Mouse (Mus musculus): Measurements from ENCODE around the gene Stag1. TPM values are rescaled to one million over a fixed set of nuclear protein-coding genes. Genes with fewer than 3 reads are reported as not detected.

The Stag1 gene
- polyA plus RNA-seq, 1 experiment from 2014 or later = 38.6 TPM

DNA sequence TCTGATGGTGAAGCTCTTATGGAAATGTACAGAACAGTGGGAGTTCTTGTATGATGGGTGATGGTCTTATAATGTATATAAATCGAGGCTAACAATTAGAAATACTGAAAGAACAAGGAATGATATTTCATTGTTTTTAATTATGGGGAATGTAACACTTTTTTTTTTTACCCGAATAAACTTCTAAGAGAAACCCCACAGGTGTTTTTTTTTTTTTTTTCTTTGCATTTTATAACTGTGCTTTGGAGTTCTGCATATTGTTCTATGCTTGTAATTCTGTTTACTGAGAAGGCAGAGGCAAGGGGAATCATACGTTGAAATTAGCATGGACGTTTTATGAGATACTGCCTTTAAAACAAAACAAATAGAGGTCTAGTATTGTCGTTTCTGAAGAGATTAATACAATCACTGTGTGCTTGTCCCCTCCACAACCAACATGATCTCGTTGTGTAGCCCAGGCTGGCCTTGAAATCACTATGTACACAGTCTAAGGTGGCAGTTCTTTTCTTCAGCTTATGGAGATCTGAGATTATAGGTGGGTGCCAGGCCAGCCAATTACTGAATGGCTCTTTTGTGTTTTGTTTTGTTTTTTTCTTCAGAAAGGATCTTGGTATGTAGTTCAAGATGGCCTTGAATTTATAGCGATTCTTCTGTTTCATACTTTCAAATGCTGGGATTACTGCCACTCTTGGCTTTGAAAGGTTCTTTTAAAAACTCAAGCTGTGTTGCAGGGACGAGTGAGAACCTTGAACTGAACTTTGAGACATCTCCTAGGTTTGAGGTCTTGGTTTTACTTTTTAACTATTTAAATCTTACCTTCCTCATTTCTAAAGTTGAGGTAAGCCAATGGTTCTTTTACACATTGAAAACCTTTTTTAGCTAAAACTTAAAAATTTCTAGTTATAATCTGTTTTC lies 47.7 kb downstream of the Stag1 start:
- WGBS = 39% methylated on average over 8 of the region's 8 CpGs
- Histone ChIP-seq H3K9ac (no peak overlapping the region), H3K27me3 (replicated peaks) (no peaks in the 10 kb centered on the region), H3K27ac (ENCODE audit: poor library complexity, severe bottlenecking) (no peak overlapping the region), H3K4me1 (replicated peaks) (peaks cover 18% of the 10 kb centered on the region), H3K4me3 (0 out of 2 replicates have a peak overlapping the region, but pooled peaks have one; percentile 12), H3K9me3 (replicated peaks) (no peaks in the 10 kb centered on the region), H3K36me3 (peaks cover 4% of the 10 kb centered on the region; the same call in 1 of the 2 replicates), H3K4me2 (peak overlapping the region; percentile 55)
- ATAC-seq (ENCODE audit: insufficient number of reproducible peaks, low FRiP score) = no peak

DNA sequence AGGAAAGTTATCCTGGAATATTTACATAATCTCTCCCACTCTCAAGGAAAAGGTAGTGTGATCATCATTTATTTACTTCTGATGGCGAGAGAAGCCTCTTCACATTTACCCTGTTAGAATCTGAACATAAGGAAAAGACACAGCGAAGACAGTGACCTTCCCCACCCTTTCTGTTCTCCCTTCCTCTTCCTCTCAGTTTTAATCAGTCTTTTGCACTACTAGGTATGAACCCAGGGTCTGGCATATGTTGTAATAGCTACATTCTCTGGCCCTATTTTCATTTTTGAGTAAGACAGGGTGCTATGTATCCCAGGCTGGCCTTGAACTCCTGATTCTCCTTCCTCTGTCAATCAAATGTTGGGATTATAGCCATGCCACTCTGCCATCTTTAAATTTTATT lies 48.7 kb downstream of the Stag1 start:
- no peak overlapping the region for H3K4me3 ChIP-seq
- H3K27me3 ChIP-seq (replicated peaks) = no peaks in the 10 kb centered on the region
- no peaks in the 10 kb centered on the region for H3K9me3 ChIP-seq (replicated peaks)
- H3K36me3 ChIP-seq = peaks cover 4% of the 10 kb centered on the region; the same call in 1 of the 2 replicates
- peaks cover 16% of the 10 kb centered on the region for H3K4me1 ChIP-seq (replicated peaks)
- WGBS = 81% methylated on average over 2 of the region's 2 CpGs
- no peak for ATAC-seq (ENCODE audit: insufficient number of reproducible peaks, low FRiP score)
- H3K9ac ChIP-seq = no peak overlapping the region
- no peak overlapping the region for H3K4me2 ChIP-seq
- H3K27ac ChIP-seq (ENCODE audit: poor library complexity, severe bottlenecking) = no peak overlapping the region

DNA sequence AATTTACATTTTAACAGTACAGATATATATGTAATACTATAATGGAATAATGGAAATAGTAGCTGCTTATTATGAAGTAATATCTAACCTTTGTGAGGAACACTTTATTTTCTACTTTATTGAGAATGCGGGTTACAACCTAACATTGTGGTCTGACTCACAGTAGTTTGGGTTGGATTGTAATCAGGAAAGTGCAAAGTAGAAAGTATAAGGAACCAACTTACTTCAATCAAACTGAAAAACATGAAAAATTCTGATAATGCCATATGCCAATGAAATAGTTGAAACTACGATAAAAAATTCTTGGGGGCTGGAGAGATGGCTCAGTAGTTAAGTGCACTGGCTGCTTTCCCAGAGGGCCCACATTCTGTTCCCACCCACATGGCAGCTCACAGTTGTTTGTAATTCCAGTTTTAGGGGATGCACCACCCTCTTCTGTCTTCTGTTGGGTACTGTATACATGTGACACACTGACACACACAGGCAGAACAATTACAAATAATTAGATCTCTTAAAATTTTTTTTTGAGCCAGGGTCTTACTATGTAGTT lies 50.3 kb downstream of the Stag1 start:
- Histone ChIP-seq H3K27me3 (replicated peaks) (no peaks in the 10 kb centered on the region), H3K4me2 (no peak overlapping the region), H3K4me1 (replicated peaks) (peaks cover 11% of the 10 kb centered on the region; the same call in 1 of the 2 replicates), H3K4me3 (no peak overlapping the region), H3K27ac (ENCODE audit: poor library complexity, severe bottlenecking) (no peak overlapping the region), H3K9ac (no peak overlapping the region), H3K9me3 (replicated peaks) (no peaks in the 10 kb centered on the region), H3K36me3 (peaks cover 4% of the 10 kb centered on the region; the same call in 1 of the 2 replicates)
- no peak for ATAC-seq (ENCODE audit: insufficient number of reproducible peaks, low FRiP score)
- 94% methylated on average over 2 of the region's 2 CpGs for WGBS

DNA sequence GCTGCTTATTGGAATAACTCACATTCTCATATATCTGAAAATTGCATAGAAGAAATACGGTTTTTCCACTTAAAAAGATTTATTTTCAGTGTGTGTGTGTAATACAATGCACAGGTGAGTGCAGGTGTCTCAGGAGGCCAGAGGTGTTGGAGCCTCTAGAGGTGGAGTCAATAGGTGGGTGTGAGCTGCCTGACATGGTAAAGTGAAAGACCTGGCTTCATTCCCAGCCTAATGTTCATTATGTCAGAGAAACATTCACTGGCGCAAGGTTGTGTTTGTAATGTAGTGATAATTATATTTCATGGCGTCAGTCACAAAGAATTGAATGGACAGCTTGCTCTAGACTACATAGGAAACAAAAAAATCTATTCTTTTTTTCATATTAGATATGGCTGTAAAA lies 56.5 kb downstream of the Stag1 start:
- peaks cover 2% of the 10 kb centered on the region for H3K4me1 ChIP-seq (replicated peaks)
- no peaks in the 10 kb centered on the region for H3K9me3 ChIP-seq (replicated peaks)
- H3K27me3 ChIP-seq (replicated peaks) = no peaks in the 10 kb centered on the region
- peaks cover 3% of the 10 kb centered on the region; the same call in 1 of the 2 replicates for H3K36me3 ChIP-seq
- no peak overlapping the region for H3K9ac ChIP-seq
- no peak overlapping the region for H3K4me2 ChIP-seq
- no peak overlapping the region for H3K4me3 ChIP-seq
- WGBS = 85% methylated on average over 3 of the region's 3 CpGs
- no peak overlapping the region for H3K27ac ChIP-seq (ENCODE audit: poor library complexity, severe bottlenecking)
- no peak for ATAC-seq (ENCODE audit: insufficient number of reproducible peaks, low FRiP score)

DNA sequence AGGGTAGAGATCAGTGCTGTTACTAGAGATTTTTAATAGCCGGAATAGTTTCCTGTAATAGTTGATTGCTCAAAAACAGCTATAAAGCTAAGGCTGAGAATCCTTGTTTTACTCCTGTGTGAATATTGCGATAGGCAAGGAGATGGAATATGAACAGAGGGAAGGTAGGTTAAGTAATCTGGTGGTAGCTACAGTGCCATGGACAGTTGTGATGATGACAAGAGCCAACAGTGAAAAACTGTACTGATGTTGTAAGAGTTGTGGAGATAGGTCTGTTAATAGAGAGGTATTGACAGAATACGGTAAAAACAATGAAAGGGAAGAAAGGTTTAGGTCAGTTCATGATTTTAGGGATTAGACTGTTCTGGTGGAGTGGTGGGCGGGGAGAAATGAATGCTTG lies 58.5 kb downstream of the Stag1 start:
- peaks cover 2% of the 10 kb centered on the region for H3K4me1 ChIP-seq (replicated peaks)
- WGBS = 90% methylated on average over 4 of the region's 4 CpGs
- no peak overlapping the region for H3K4me3 ChIP-seq
- no peak overlapping the region for H3K27ac ChIP-seq (ENCODE audit: poor library complexity, severe bottlenecking)
- H3K36me3 ChIP-seq = peaks cover 3% of the 10 kb centered on the region; the same call in 1 of the 2 replicates
- no peaks in the 10 kb centered on the region for H3K27me3 ChIP-seq (replicated peaks)
- ATAC-seq (ENCODE audit: insufficient number of reproducible peaks, low FRiP score) = no peak
- no peak overlapping the region for H3K9ac ChIP-seq
- H3K9me3 ChIP-seq (replicated peaks) = 0 out of 2 replicates have a peak, but pooled peaks cover under 1% of the 10 kb centered on the region
- H3K4me2 ChIP-seq = no peak overlapping the region

DNA sequence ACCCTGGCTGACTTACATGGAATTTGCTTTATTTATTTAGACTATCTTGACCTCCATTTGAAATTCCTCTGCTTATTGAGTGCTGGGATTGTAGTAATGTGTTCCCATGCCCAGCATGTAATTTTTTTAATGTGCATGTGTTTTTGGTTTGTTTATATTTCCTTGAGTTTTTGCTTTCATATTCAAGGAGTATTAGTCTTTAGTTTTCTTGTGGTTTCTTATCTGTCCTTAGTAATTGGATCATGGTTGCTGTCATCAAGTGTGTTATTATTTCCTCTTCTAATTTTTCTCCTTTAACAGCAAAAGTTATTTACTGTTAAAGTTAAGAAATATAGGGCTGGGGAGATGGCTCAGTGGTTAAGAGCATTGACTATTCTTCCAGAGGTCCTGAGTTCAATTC lies 63.0 kb downstream of the Stag1 start:
- H3K9me3 ChIP-seq (replicated peaks) = 0 out of 2 replicates have a peak, but pooled peaks cover 3% of the 10 kb centered on the region
- ATAC-seq (ENCODE audit: insufficient number of reproducible peaks, low FRiP score) = no peak
- peaks cover 5% of the 10 kb centered on the region for H3K4me1 ChIP-seq (replicated peaks)
- H3K27ac ChIP-seq (ENCODE audit: poor library complexity, severe bottlenecking) = no peak overlapping the region
- H3K27me3 ChIP-seq (replicated peaks) = no peaks in the 10 kb centered on the region
- H3K4me2 ChIP-seq = no peak overlapping the region
- H3K4me3 ChIP-seq = no peak overlapping the region
- no peak overlapping the region for H3K9ac ChIP-seq
- no peaks in the 10 kb centered on the region for H3K36me3 ChIP-seq

DNA sequence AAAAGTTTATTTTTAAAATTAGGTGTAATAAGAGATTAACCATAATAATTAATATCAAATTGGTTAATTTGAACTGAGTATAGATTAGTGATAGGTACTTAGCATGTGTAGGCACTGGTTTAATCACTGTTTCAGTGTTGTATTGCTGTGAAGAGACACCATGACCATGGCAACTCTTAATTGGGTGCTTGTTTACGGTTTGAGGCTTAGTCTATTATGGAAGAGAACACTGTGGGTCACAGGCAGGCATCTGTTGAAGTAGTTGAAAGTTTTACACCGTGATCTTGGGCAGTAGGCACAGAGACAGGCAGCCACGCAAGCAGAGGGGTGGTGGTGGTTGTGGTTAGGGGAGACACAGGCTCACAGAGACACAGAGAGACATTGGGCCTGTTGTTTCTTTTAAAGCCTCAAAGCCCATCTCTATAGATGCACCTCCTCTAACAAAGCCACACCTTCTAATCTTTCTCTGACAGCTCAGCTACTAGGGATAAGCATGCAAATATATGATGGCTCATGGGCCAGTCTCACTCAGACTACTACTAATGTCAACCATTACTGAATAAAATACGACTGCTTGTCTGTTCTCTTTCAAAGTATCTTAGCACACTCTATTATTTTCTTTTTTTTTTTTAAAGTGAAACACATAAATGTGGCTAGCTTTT lies 66.0 kb downstream of the Stag1 start:
- 0 out of 2 replicates have a peak, but pooled peaks cover 2% of the 10 kb centered on the region for H3K4me1 ChIP-seq (replicated peaks)
- no peak overlapping the region for H3K4me2 ChIP-seq
- no peak overlapping the region for H3K9ac ChIP-seq
- 91% methylated on average over 4 of the region's 4 CpGs for WGBS
- no peak overlapping the region for H3K27ac ChIP-seq (ENCODE audit: poor library complexity, severe bottlenecking)
- H3K4me3 ChIP-seq = no peak overlapping the region
- H3K9me3 ChIP-seq (replicated peaks) = 0 out of 2 replicates have a peak, but pooled peaks cover 3% of the 10 kb centered on the region
- ATAC-seq (ENCODE audit: insufficient number of reproducible peaks, low FRiP score) = no peak
- no peaks in the 10 kb centered on the region for H3K27me3 ChIP-seq (replicated peaks)
- H3K36me3 ChIP-seq = no peaks in the 10 kb centered on the region

DNA sequence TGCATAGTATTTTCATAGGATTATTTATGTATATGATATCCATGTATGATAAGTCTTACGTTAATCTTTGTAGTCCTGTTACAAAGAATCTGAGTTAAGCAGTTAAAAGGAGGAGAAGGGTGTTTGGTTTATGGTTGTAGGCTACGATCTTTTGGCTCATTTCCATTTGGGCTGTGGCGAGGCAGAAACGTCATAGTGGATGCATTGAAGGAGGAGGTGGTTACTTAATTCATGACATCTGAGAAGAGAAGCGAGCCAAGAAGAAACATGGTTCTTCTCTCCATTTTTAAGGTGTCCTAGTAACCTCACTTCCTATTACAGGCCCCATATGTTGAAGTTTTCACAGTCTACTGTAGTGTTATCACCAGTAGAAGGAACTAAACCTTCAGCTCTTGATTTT lies 72.6 kb downstream of the Stag1 start:
- H3K36me3 ChIP-seq = no peaks in the 10 kb centered on the region
- no peak overlapping the region for H3K4me3 ChIP-seq
- no peak overlapping the region for H3K27ac ChIP-seq (ENCODE audit: poor library complexity, severe bottlenecking)
- H3K4me2 ChIP-seq = no peak overlapping the region
- H3K9me3 ChIP-seq (replicated peaks) = no peaks in the 10 kb centered on the region
- no peak for ATAC-seq (ENCODE audit: insufficient number of reproducible peaks, low FRiP score)
- no peaks in the 10 kb centered on the region for H3K27me3 ChIP-seq (replicated peaks)
- no peak overlapping the region for H3K9ac ChIP-seq
- H3K4me1 ChIP-seq (replicated peaks) = no peaks in the 10 kb centered on the region
- 80% methylated on average over 5 of the region's 5 CpGs for WGBS

DNA sequence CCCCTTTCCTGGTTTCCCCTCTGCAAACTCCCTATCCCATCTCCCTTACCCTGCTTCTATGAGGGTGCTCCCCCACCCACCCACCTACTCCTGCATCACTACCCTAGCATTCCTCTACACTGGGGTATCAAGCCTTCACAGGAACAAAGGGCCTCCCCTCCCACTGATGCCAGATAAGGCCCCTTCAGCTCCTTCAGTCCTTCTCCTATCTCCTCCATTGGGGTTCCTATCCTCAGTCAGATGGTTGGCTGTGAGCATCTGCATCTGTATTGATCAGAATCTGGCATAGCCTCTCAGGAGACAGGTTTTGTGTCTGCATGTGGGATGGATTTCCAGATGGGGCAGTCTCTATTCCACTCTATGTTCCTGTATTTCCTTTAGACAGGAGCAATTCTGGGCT lies 81.4 kb downstream of the Stag1 start:
- H3K27ac ChIP-seq (ENCODE audit: poor library complexity, severe bottlenecking) = no peak overlapping the region
- ATAC-seq (ENCODE audit: insufficient number of reproducible peaks, low FRiP score) = no peak
- H3K27me3 ChIP-seq (replicated peaks) = no peaks in the 10 kb centered on the region
- H3K4me1 ChIP-seq (replicated peaks) = 0 out of 2 replicates have a peak, but pooled peaks cover 3% of the 10 kb centered on the region
- H3K9ac ChIP-seq = no peak overlapping the region
- H3K4me2 ChIP-seq = no peak overlapping the region
- no peak overlapping the region for H3K4me3 ChIP-seq
- H3K9me3 ChIP-seq (replicated peaks) = no peaks in the 10 kb centered on the region
- no peaks in the 10 kb centered on the region for H3K36me3 ChIP-seq

DNA sequence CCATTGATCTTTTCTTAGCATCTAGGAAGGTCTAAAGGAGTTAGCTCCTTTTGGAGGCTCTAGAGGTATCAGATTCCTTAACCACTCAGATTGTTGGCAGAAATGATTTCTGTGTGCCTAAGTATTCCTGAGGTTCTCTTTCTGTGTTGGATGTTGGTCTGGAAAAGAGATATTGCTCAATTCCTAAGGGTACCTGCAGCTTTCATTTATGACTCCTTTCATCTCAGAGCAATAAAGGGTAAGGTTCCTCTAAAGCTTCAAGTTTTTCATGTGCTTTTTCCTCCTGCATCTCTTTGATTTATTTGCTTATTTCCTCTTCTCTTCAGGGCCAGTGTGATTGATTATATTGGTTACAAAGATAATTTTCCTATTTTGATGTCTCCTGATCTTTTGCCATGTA lies 84.7 kb downstream of the Stag1 start:
- 0 out of 2 replicates have a peak, but pooled peaks cover 3% of the 10 kb centered on the region for H3K4me1 ChIP-seq (replicated peaks)
- H3K9ac ChIP-seq = no peak overlapping the region
- H3K27ac ChIP-seq (ENCODE audit: poor library complexity, severe bottlenecking) = no peak overlapping the region
- no peaks in the 10 kb centered on the region for H3K36me3 ChIP-seq
- H3K27me3 ChIP-seq (replicated peaks) = no peaks in the 10 kb centered on the region
- H3K9me3 ChIP-seq (replicated peaks) = no peaks in the 10 kb centered on the region
- no peak overlapping the region for H3K4me2 ChIP-seq
- no peak overlapping the region for H3K4me3 ChIP-seq
- no peak for ATAC-seq (ENCODE audit: insufficient number of reproducible peaks, low FRiP score)

All from heart, embryonic 12.5 days (tissue).